Mouse (Mus musculus) cerebellum, adult 2 months (tissue): Measurements from ENCODE around the gene Akap1. TPM values are rescaled to one million over a fixed set of nuclear protein-coding genes. Genes with fewer than 3 reads are reported as not detected.
A peak's percentile ranks its signal among the peaks of the same experiment; 100 is the strongest.

Experiments used
- DNase-seq, 2 experiments: peaks; one replicate each; pipeline ENCODE4 v3.0.0; 2021
- H3K27ac ChIP-seq: fragments of 200-500 bp; 2 replicates; pipeline ENCODE4 v1.5.1; 2012; ENCODE audit warnings: low read length, control low read depth, inconsistent platforms; ENCODE audit not compliant: insufficient read depth
- H3K27me3 ChIP-seq: fragments of 200-500 bp; 2 replicates; pipeline ENCODE4 v1.6.1; 2012; ENCODE audit warnings: inconsistent platforms, mild to moderate bottlenecking, low read length, moderate library complexity; ENCODE audit not compliant: control insufficient read depth, insufficient read depth
- H3K4me1 ChIP-seq: fragments of 200-500 bp; 2 replicates; pipeline ENCODE4 v1.6.1; 2011; ENCODE audit warnings: low read length; ENCODE audit not compliant: control insufficient read depth, insufficient read depth
- H3K4me3 ChIP-seq: fragments of 200-500 bp; replicated peaks from 2 replicates; pipeline ENCODE3; 2011; ENCODE audit warnings: mild to moderate bottlenecking, low read depth, low read length, control low read depth; ENCODE audit not compliant: insufficient read depth
- CTCF ChIP-seq: fragments of 200-500 bp; IDR thresholded peaks from 2 replicates; pipeline ENCODE4 v1.5.1; 2011; ENCODE audit warnings: low read depth, mild to moderate bottlenecking, control low read depth, low read length, moderate library complexity, borderline replicate concordance; ENCODE audit not compliant: insufficient read depth
- POLR2A ChIP-seq: fragments of 200-500 bp; IDR thresholded peaks from 2 replicates; pipeline ENCODE4 v1.6.1; 2011; ENCODE audit warnings: low read length, control low read depth, borderline replicate concordance; ENCODE audit not compliant: insufficient read depth
- WGBS: fragments of 180-500 bp; shearing (Covaris S2); methylation state at CpG from one replicate; pipeline ENCODE4 v1.1.7; 2018; 5-methylcytosine and 5-hydroxymethylcytosine counted together
- polyA plus RNA-seq: library from polyadenylated mRNA; depleted of rRNA; stranded (reverse); fragments of >200 nt; gene quantifications from 2 replicates; pipeline ENCODE4 v1.2.3, GENCODE M21; 2012

Akap1 gene
- polyA plus RNA-seq, 1 experiment = 41.5 TPM

DNA sequence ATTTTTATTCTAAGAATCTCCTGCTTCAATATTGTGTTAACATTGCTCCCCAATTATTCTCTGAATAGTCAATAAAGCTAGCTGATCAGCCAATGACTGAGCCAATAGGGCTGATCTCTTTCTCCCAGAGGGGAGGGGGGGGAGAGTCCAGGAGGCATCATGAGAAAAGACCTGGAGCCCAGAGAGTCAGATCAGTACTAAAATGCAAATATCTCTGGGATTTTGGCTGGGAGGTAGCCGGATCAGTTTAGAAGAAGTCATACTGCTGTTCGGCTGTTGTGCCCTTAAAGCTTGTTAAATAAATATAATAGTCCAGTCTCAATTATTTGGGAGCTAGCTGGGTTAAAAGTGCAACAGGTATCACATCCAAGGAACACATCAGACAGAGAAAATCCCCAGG is 10.8 kb downstream of the Akap1 start:
- no peak overlapping the region for H3K4me3 ChIP-seq
- H3K27ac ChIP-seq = no peak overlapping the region
- DNase-seq = no peak
- no peaks in the 10 kb centered on the region for H3K27me3 ChIP-seq
- 93% methylated on average over 2 of the region's 2 CpGs for WGBS
- peaks cover 42% of the 10 kb centered on the region for H3K4me1 ChIP-seq
- TF ChIP-seq POLR2A = no peak
- TF ChIP-seq CTCF = no peak

DNA sequence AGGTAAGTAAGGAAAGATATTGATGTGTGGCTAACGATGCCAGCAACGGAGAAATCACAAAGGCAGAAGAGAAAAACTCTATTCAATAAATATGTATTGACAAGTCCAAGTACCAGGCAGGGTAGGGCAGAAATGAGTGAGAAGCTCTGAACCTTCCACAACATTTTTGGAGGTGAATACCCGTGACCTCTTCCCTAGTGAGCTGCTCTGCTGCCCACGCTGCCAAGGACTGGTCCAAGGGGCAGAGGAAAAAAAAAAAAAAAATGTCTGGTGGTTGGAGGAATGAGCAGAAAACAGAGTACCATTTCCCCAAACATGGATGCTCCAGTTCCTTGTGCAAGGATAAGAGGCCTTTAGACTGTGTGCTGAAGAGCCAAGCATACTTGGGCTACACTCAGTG is 11.6 kb downstream of the Akap1 start:
- H3K27me3 ChIP-seq = no peaks in the 10 kb centered on the region
- H3K4me3 ChIP-seq = no peak overlapping the region
- H3K27ac ChIP-seq = no peak overlapping the region
- WGBS = 93% methylated on average over 4 of the region's 4 CpGs
- no peak for DNase-seq
- H3K4me1 ChIP-seq = peaks cover 47% of the 10 kb centered on the region
- TF ChIP-seq CTCF (no peak), POLR2A (no peak)

DNA sequence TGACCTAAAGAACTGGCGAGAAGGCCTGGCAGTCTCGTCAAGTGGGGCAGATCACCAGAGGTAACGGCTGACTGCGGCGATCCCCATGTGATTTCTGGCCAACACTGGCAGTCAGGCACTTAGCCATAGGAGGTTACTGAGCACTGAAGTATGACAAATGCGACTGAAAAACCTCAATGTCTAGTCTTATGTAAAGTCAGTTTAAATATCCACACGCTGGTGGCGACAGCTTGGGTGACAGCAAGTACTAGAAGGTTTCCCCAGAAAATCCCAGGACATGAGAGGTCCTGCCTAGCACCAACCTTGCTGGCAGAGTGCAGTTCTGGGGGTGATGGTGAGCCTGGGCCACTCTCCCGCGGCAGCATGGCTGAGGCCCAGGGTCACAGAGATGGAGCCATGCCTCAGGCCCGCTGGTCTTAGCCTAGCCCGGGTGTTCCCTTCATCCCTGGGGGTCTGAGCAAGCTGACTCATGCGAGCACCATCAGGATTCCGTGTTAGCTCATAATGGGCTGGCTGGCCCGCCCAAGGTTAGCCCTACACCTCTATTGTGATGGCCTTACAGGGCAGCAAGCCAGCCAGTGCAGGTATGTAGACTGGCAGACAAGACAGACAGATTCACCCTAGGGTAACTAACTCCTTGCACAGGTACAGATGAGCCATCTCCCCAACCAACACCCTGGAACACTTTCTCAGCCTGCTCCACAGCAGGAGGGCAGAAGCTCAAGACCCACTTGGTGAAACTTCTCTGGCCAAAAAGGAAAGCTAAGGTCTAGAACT is 13.1 kb downstream of the Akap1 start:
- DNase-seq = peak; percentile 73 to 82
- Histone ChIP-seq H3K27ac (peak overlapping the region; percentile 49), H3K27me3 (no peaks in the 10 kb centered on the region), H3K4me1 (peaks cover 39% of the 10 kb centered on the region), H3K4me3 (no peak overlapping the region)
- 8% methylated on average over 15 of the region's 15 CpGs for WGBS
- TF ChIP-seq CTCF (no peak), POLR2A (no peak)

DNA sequence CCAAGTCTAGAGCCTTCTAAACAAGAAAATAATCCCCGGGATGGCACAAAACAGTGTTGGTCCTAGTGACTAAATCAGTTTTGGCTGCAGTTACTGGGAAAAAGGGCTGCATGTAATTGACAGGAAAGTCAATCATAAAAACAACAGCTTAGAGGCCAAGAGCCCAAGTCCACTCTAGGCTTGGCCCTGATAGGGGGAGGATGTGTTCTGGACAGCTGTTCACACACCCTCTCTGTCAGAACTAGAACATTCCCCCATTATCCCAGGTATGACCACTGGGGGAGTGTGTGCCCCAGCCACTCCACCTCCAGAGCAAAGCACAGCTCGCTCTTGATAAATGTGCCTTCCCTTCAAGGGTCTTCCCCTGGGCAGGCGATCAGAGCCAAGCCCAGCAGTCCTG is 14.7 kb downstream of the Akap1 start:
- 43% methylated on average over 3 of the region's 3 CpGs for WGBS
- no peak overlapping the region for H3K27ac ChIP-seq
- TF ChIP-seq POLR2A (no peak), CTCF (peak; percentile 14; the same call in 1 of the 2 replicates)

DNA sequence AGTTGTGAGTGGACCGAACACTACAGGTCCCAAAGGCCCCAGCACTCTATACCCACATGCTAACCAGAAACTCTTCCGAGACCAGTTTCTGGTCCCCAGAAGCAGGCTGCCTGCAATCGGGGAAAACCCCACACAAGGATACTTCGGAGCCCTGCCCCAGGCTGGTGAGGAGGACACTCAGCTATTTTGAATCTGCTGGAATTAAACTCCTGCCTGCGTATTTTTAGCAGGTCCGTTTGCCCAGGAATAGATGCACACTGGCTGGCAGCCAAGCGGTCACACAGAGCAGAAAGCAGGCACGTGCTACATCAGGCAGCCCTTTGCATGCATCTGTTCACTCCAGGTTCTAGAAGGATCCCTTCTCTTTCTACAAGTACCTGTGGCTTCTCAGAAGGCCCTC is 15.1 kb downstream of the Akap1 start:
- TF ChIP-seq POLR2A = no peak
- TF ChIP-seq CTCF = no peak
- no peak overlapping the region for H3K4me3 ChIP-seq
- no peak overlapping the region for H3K27ac ChIP-seq
- no peaks in the 10 kb centered on the region for H3K27me3 ChIP-seq
- WGBS = 17% methylated on average over 8 of the region's 8 CpGs
- H3K4me1 ChIP-seq = peaks cover 34% of the 10 kb centered on the region
- DNase-seq = peak; percentile 69 to 77

More for the DNA sequence above, 14.7 kb downstream of the Akap1 start:
- Histone ChIP-seq H3K27me3 (no peaks in the 10 kb centered on the region), H3K4me1 (peaks cover 34% of the 10 kb centered on the region), H3K4me3 (no peak overlapping the region)
- DNase-seq = peak in 1 of 2 experiments; percentile 24

DNA sequence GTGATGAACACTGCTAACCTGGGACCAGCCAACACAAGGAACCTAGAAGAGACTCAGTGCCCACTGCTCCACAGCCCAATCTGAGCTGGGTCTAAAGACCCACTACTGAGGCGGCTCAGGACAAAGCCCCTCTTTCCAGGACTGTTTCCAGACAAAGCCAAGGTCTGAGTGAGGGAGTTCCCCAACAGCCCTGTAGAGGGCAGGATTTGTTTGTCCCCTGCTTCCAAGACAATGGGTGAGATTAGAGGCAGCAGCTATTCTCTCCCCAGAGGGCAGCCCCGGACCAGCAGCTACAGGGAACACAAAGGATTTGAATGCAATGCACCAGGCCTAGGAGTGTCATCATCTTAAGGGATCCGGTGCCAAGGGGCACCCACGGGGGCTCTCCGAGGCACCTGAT is 15.8 kb downstream of the Akap1 start:
- DNase-seq = peak; percentile 63 to 71

DNA sequence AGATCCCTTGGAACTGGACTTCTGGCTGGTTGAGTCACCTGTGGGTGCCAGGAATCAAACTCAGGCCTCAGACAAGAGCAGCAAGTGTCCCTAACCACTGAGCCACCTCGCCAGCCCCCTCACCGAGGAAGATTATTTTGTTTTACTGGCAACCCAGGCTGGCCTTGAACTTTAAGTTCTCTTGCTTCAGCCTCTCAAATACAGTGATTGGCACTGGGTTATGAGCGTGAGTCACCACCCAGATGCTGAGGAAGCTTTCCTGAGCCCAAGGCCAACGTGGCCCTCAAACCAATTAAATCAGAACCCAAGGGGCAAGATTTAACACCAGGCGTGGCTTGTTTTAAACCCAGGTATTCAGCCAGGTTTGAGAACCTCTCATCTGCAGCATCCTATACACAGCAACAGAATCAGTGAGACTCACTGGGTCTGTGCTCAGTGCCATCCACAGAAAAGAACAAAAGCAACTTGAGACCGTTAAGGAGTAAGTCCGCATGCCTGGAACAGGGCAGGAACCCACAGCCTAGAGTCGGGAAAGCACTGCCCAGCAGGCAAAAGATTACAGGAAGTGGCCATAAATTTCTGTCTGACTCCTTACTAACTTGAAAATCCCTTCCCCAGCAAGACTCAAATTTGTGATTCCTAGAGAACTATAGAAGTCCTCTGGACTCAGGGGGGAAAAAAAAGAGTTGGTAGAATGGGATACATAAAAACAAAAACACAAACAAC is 16.9 kb downstream of the Akap1 start:
- TF ChIP-seq POLR2A (no peak), CTCF (no peak)
- no peak overlapping the region for H3K27ac ChIP-seq
- H3K4me1 ChIP-seq = peaks cover 34% of the 10 kb centered on the region
- DNase-seq = no peak
- no peaks in the 10 kb centered on the region for H3K27me3 ChIP-seq
- WGBS = 82% methylated on average over 8 of the region's 8 CpGs
- H3K4me3 ChIP-seq = no peak overlapping the region

More for the DNA sequence above, 15.8 kb downstream of the Akap1 start:
- 27% methylated on average over 5 of the region's 5 CpGs for WGBS
- no peak overlapping the region for H3K27ac ChIP-seq
- TF ChIP-seq CTCF = peak; percentile 74; the same call in 1 of the 2 replicates
- no peak for TF ChIP-seq POLR2A
- H3K27me3 ChIP-seq = no peaks in the 10 kb centered on the region
- no peak overlapping the region for H3K4me3 ChIP-seq
- H3K4me1 ChIP-seq = peaks cover 34% of the 10 kb centered on the region

DNA sequence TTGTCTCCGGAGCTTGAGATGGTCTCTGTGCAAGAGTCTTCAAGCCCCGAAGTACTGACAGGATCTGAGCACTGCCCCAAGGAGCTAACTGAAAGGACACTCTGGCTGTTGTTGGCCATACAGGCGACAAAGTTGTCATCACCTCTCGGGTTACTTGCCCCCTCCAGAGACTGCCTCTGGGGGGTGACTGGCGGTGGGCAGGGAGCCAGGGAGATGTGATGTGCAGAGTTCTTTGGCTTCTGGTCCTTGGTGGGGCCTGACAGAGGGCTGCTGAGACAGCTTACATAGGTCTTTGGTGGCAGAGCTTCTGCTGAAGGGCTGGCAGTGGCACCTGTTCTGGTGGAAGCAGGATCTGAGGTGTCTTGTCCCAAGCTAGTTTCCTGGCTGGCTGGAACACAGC is 20.0 kb downstream of the Akap1 start:
- H3K27me3 ChIP-seq = no peaks in the 10 kb centered on the region
- peaks cover 15% of the 10 kb centered on the region for H3K4me1 ChIP-seq
- DNase-seq = no peak
- TF ChIP-seq CTCF (no peak), POLR2A (no peak)
- 71% methylated on average over 5 of the region's 5 CpGs for WGBS
- H3K4me3 ChIP-seq = no peak overlapping the region
- H3K27ac ChIP-seq = no peak overlapping the region
